Mouse (Mus musculus): Measurements from ENCODE around the gene Ptprr. TPM values are rescaled to one million over a fixed set of nuclear protein-coding genes. Genes with fewer than 3 reads are reported as not detected.

The Ptprr gene
- total and polyA plus RNA-seq, 2 experiments, result 0.09 TPM; not detected in 1

GRCm38 (mm10) chr10:116078636-116079035 is 60.6 kb downstream of the Ptprr start:
- no peak overlapping the region for H3K4me3 ChIP-seq (ENCODE audit: insufficient read depth, low read depth, low read length)
- no peaks in the 10 kb centered on the region for H3K79me2 ChIP-seq (ENCODE audit: control insufficient read depth, insufficient read depth, low read length)
- H3K9ac ChIP-seq (ENCODE audit: low read depth, low read length), result no peak overlapping the region
- H3K27me3 ChIP-seq (ENCODE audit: control insufficient read depth, insufficient read depth, low read length), result no peaks in the 10 kb centered on the region
- peaks cover 2% of the 10 kb centered on the region for H3K4me1 ChIP-seq (ENCODE audit: control insufficient read depth, insufficient read depth, low read length)
- 18% methylated on average over 5 of the region's 5 CpGs for WGBS
- DNase-seq (ENCODE audit: extremely low read depth, low read depth, low spot score), result peak; percentile 52
- TF ChIP-seq CTCF (IDR thresholded peaks at IDR 0.05; ENCODE audit: low read depth, low read length), result no peak
- no peak for TF ChIP-seq POLR2A (IDR thresholded peaks at IDR 0.05; ENCODE audit: extremely low read depth, insufficient read depth, low read length)
- H3K36me3 ChIP-seq (ENCODE audit: control insufficient read depth, insufficient read depth, low read length), result no peaks in the 10 kb centered on the region
- H3K27ac ChIP-seq (replicated peaks; ENCODE audit: insufficient read depth, low read depth, low read length), result no peak overlapping the region

- TF ChIP-seq POLR2A (IDR thresholded peaks at IDR 0.05; ENCODE audit: extremely low read depth, insufficient read depth, low read length) (no peak), CTCF (IDR thresholded peaks at IDR 0.05; ENCODE audit: low read depth, low read length) (no peak)
- no peaks in the 10 kb centered on the region for H3K27me3 ChIP-seq (ENCODE audit: control insufficient read depth, insufficient read depth, low read length)
- WGBS, result 70% methylated on average over 7 of the region's 7 CpGs
- DNase-seq (ENCODE audit: extremely low read depth, low read depth, low spot score), result no peak
- H3K79me2 ChIP-seq (ENCODE audit: control insufficient read depth, insufficient read depth, low read length), result no peaks in the 10 kb centered on the region
- no peak overlapping the region for H3K9ac ChIP-seq (ENCODE audit: low read depth, low read length)
- H3K4me3 ChIP-seq (ENCODE audit: insufficient read depth, low read depth, low read length), result no peak overlapping the region
- H3K27ac ChIP-seq (replicated peaks; ENCODE audit: insufficient read depth, low read depth, low read length), result no peak overlapping the region
- H3K36me3 ChIP-seq (ENCODE audit: control insufficient read depth, insufficient read depth, low read length), result no peaks in the 10 kb centered on the region
- H3K4me1 ChIP-seq (ENCODE audit: control insufficient read depth, insufficient read depth, low read length), result peaks cover 2% of the 10 kb centered on the region
Measured at GRCm38 (mm10) chr10:116079396-116079795, 61.4 kb downstream of the Ptprr start.

GRCm38 (mm10) chr10:116080841-116081240 is 62.8 kb downstream of the Ptprr start:
- WGBS, result 82% methylated on average over 6 of the region's 6 CpGs
- Histone ChIP-seq H3K27me3 (ENCODE audit: control insufficient read depth, insufficient read depth, low read length) (no peaks in the 10 kb centered on the region), H3K4me1 (ENCODE audit: control insufficient read depth, insufficient read depth, low read length) (peaks cover 2% of the 10 kb centered on the region), H3K4me3 (ENCODE audit: insufficient read depth, low read depth, low read length) (no peak overlapping the region), H3K79me2 (ENCODE audit: control insufficient read depth, insufficient read depth, low read length) (no peaks in the 10 kb centered on the region), H3K27ac (replicated peaks; ENCODE audit: insufficient read depth, low read depth, low read length) (no peak overlapping the region), H3K9ac (ENCODE audit: low read depth, low read length) (no peak overlapping the region), H3K36me3 (ENCODE audit: control insufficient read depth, insufficient read depth, low read length) (no peaks in the 10 kb centered on the region)
- no peak for DNase-seq (ENCODE audit: extremely low read depth, low read depth, low spot score)
- TF ChIP-seq POLR2A (IDR thresholded peaks at IDR 0.05; ENCODE audit: extremely low read depth, insufficient read depth, low read length) (no peak), CTCF (IDR thresholded peaks at IDR 0.05; ENCODE audit: low read depth, low read length) (no peak)

DNA sequence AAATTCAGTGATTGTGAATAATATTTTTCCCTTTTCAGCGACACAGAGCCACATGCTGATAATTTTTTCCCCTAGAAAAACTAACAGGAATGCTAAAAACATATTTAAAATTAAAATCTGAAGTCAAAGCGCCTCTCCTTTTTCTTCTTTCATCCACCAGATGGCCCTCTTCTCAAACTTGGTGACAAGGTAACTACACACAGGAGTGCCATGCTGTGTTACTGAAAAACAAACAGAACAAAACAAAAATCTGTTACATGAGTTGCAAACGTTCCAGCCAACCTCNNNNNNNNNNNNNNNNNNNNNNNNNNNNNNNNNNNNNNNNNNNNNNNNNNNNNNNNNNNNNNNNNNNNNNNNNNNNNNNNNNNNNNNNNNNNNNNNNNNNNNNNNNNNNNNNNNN is 66.0 kb downstream of the Ptprr start:
- TF ChIP-seq CTCF (IDR thresholded peaks at IDR 0.05; ENCODE audit: low read depth, low read length), result no peak
- TF ChIP-seq POLR2A (IDR thresholded peaks at IDR 0.05; ENCODE audit: extremely low read depth, insufficient read depth, low read length), result no peak
- Histone ChIP-seq H3K79me2 (ENCODE audit: control insufficient read depth, insufficient read depth, low read length) (no peaks in the 10 kb centered on the region), H3K27me3 (ENCODE audit: control insufficient read depth, insufficient read depth, low read length) (no peaks in the 10 kb centered on the region), H3K4me3 (ENCODE audit: insufficient read depth, low read depth, low read length) (no peak overlapping the region), H3K9ac (ENCODE audit: low read depth, low read length) (no peak overlapping the region), H3K4me1 (ENCODE audit: control insufficient read depth, insufficient read depth, low read length) (no peaks in the 10 kb centered on the region), H3K36me3 (ENCODE audit: control insufficient read depth, insufficient read depth, low read length) (no peaks in the 10 kb centered on the region), H3K27ac (replicated peaks; ENCODE audit: insufficient read depth, low read depth, low read length) (no peak overlapping the region)
- WGBS, result 24% methylated on average over 3 of the region's 3 CpGs
- no peak for DNase-seq (ENCODE audit: extremely low read depth, low read depth, low spot score)

DNA sequence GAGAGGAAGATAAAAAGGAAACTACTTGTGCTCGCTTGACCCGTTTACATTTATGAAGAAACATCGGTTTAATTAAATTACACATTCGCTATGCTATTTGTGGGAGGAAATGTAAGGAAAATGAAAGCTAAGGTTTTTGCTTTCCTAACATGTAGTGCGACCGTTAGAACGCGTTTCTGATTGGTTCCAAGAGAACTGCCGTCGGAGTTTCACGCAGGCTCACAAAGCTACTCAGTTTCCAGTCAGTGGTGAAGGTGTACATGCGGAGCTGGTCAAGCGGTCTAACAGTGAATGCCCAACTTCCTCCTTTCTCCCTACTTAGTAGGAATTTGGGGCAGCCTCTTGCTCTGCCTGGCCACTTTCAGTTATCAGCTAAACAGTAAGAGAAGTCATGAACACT is 78.5 kb downstream of the Ptprr start:
- no peak for DNase-seq (ENCODE audit: extremely low read depth, low read depth, low spot score)
- TF ChIP-seq POLR2A (IDR thresholded peaks at IDR 0.05; ENCODE audit: extremely low read depth, insufficient read depth, low read length) (no peak), CTCF (IDR thresholded peaks at IDR 0.05; ENCODE audit: low read depth, low read length) (no peak)
- WGBS, result 92% methylated on average over 13 of the region's 13 CpGs
- no peaks in the 10 kb centered on the region for H3K79me2 ChIP-seq (ENCODE audit: control insufficient read depth, insufficient read depth, low read length)
- H3K4me3 ChIP-seq (ENCODE audit: insufficient read depth, low read depth, low read length), result no peak overlapping the region
- no peaks in the 10 kb centered on the region for H3K27me3 ChIP-seq (ENCODE audit: control insufficient read depth, insufficient read depth, low read length)
- no peak overlapping the region for H3K27ac ChIP-seq (replicated peaks; ENCODE audit: insufficient read depth, low read depth, low read length)
- no peaks in the 10 kb centered on the region for H3K4me1 ChIP-seq (ENCODE audit: control insufficient read depth, insufficient read depth, low read length)
- no peaks in the 10 kb centered on the region for H3K36me3 ChIP-seq (ENCODE audit: control insufficient read depth, insufficient read depth, low read length)
- no peak overlapping the region for H3K9ac ChIP-seq (ENCODE audit: low read depth, low read length)

DNA sequence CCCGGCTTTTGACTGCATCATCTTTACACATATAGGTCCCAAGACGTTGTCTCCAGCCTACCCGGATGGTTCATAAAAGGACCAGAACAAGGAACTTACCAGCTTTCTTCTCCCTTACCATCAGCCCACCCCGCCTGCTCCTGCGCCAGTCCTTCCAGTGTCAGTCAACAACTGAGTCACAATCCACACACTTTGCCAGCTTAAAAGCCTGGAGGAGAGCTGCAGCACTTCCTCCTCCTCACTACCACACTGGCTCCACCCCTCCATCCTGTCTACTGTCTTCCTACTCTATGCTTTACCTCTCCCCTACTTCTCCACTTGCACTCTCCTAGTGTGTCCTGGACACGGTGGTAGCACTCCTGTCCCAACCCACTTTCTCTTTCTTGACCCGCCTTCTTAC is 80.5 kb downstream of the Ptprr start:
- Histone ChIP-seq H3K36me3 (ENCODE audit: control insufficient read depth, insufficient read depth, low read length) (no peaks in the 10 kb centered on the region), H3K27ac (replicated peaks; ENCODE audit: insufficient read depth, low read depth, low read length) (no peak overlapping the region), H3K9ac (ENCODE audit: low read depth, low read length) (no peak overlapping the region), H3K79me2 (ENCODE audit: control insufficient read depth, insufficient read depth, low read length) (no peaks in the 10 kb centered on the region), H3K4me3 (ENCODE audit: insufficient read depth, low read depth, low read length) (no peak overlapping the region), H3K27me3 (ENCODE audit: control insufficient read depth, insufficient read depth, low read length) (no peaks in the 10 kb centered on the region), H3K4me1 (ENCODE audit: control insufficient read depth, insufficient read depth, low read length) (no peaks in the 10 kb centered on the region)
- TF ChIP-seq POLR2A (IDR thresholded peaks at IDR 0.05; ENCODE audit: extremely low read depth, insufficient read depth, low read length), result no peak
- no peak for TF ChIP-seq CTCF (IDR thresholded peaks at IDR 0.05; ENCODE audit: low read depth, low read length)
- 87% methylated on average over 7 of the region's 7 CpGs for WGBS
- no peak for DNase-seq (ENCODE audit: extremely low read depth, low read depth, low spot score)
